In the genomic region with DNA sequence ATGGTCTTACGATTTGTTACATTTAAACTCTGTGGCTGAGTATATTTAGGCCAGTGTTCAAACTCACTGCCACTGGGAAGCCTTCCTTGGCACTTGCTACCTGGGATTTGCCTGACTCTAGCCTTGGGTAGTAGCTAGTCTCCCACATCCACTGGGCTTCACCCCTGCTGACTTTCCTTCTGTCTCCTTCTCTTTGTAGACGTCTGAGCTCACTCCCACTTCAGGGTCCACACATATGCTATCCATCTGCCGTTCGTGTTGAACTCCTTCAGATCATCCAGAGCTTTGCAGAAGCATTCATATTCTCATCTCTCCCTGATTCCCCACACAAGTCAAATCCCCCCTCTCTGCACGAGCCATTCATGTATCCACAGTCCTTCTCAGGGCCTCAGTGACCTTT, we compare ENCODE assay signal across 22 mouse cellular contexts. TPM values are rescaled to one million over a fixed set of nuclear protein-coding genes. Genes with fewer than 3 reads are reported as not detected.
A peak's percentile ranks its signal among the peaks of the same experiment; 100 is the strongest.
DNase-seq lines count a peak whose midpoint lies in the region; ATAC-seq and TF ChIP-seq lines count a peak whose summit lies in the region.
"Had no signal": no experiment of that assay in that cellular context is flagged by ENCODE, and none has a peak within 500 bp of the region (broad histone marks: within the 10 kb centered on the region; RNA-seq: fewer than 3 reads in every experiment).

No protein-coding gene starts in this region.

- H3K36me3 ChIP-seq in midbrain, postnatal 0 days (ENCODE audit: insufficient read depth, low read length) = no peaks in the 10 kb centered on the region
- H3K36me3 ChIP-seq in midbrain, embryonic 13.5 days = no peaks in the 10 kb centered on the region
- H3K36me3 ChIP-seq in liver, embryonic 12.5 days = no peaks in the 10 kb centered on the region
- H3K36me3 ChIP-seq: neural tube, embryonic 13.5 days had no signal

- TF ChIP-seq CTCF in midbrain, postnatal 0 days (IDR thresholded peaks at IDR 0.05) = no peak

- DNase-seq in frontal cortex, adult 2 months (ENCODE audit: extremely low spot score in 1 of 2, low spot score in 1 of 2) = peak; percentile 13 to 42
- no peak for DNase-seq in frontal cortex, postnatal 14 days (ENCODE audit: low spot score in 2 of 2)
- peak; percentile 57 for DNase-seq in midbrain, postnatal 0 days (ENCODE audit: low spot score)
- peak; percentile 77 for DNase-seq in cerebellum, adult 8-10 months
- DNase-seq in gastrocnemius, postnatal 14 days = no peak
- DNase-seq: adrenal gland, postnatal 10 days; B cell, adult 2 months; embryo, embryonic 11 days; gastrocnemius, postnatal 10 days; heart, postnatal 10 days; lung, adult 2 months; lung, postnatal 36 days; thymus, postnatal 25 days had no signal

- no peak overlapping the region for H3K9ac ChIP-seq in midbrain, postnatal 0 days (replicated peaks; ENCODE audit: low read length, poor library complexity, severe bottlenecking)
- H3K9ac ChIP-seq in midbrain, embryonic 13.5 days (replicated peaks) = no peak overlapping the region
- no peak overlapping the region for H3K9ac ChIP-seq in liver, embryonic 12.5 days
- H3K9ac ChIP-seq: forebrain, embryonic 13.5 days; hindbrain, embryonic 14.5 days; neural tube, embryonic 13.5 days had no signal

- no peak overlapping the region for H3K4me2 ChIP-seq in midbrain, postnatal 0 days (ENCODE audit: low read depth, low read length, poor library complexity, severe bottlenecking)
- no peak overlapping the region for H3K4me2 ChIP-seq in midbrain, embryonic 13.5 days (replicated peaks)
- H3K4me2 ChIP-seq in liver, embryonic 12.5 days = no peak overlapping the region
- H3K4me2 ChIP-seq: forebrain, embryonic 13.5 days; hindbrain, embryonic 14.5 days; neural tube, embryonic 13.5 days had no signal

- no peak overlapping the region for H3K27ac ChIP-seq in midbrain, postnatal 0 days (ENCODE audit: low read depth, low read length)
- no peak overlapping the region for H3K27ac ChIP-seq in midbrain, embryonic 13.5 days
- H3K27ac ChIP-seq in liver, embryonic 12.5 days = no peak overlapping the region
- H3K27ac ChIP-seq: forebrain, embryonic 13.5 days; hindbrain, embryonic 14.5 days; kidney, postnatal 0 days; neural tube, embryonic 13.5 days; stomach, postnatal 0 days had no signal

- intact Hi-C loops in gastrocnemius, postnatal 14 days (cut with DNase I; ENCODE audit: low total_unique reads) = no loop called here

- 63% methylated on average over 5 of the region's 5 CpGs for WGBS in midbrain, postnatal 0 days
- 70% methylated on average over 5 of the region's 5 CpGs for WGBS in midbrain, embryonic 13.5 days
- 63% methylated on average over 5 of the region's 5 CpGs for WGBS in liver, embryonic 12.5 days (ENCODE audit: insufficient replicate concordance)

- H3K9me3 ChIP-seq in midbrain, postnatal 0 days (ENCODE audit: low read length) = no peaks in the 10 kb centered on the region
- no peaks in the 10 kb centered on the region for H3K9me3 ChIP-seq in midbrain, embryonic 13.5 days
- no peaks in the 10 kb centered on the region for H3K9me3 ChIP-seq in liver, embryonic 12.5 days (replicated peaks)
- H3K9me3 ChIP-seq: forebrain, embryonic 13.5 days; neural tube, embryonic 13.5 days had no signal

- no peak for ATAC-seq in midbrain, postnatal 0 days (ENCODE audit: low FRiP score)
- no peak for ATAC-seq in midbrain, embryonic 13.5 days
- no peak for ATAC-seq in liver, embryonic 12.5 days
- ATAC-seq: forebrain, embryonic 13.5 days; intestine, postnatal 0 days had no signal

- H3K4me1 ChIP-seq in midbrain, postnatal 0 days (ENCODE audit: insufficient read depth, low read length) = no peaks in the 10 kb centered on the region
- 0 out of 2 replicates have a peak, but pooled peaks cover 7% of the 10 kb centered on the region for H3K4me1 ChIP-seq in midbrain, embryonic 13.5 days (replicated peaks)
- no peaks in the 10 kb centered on the region for H3K4me1 ChIP-seq in liver, embryonic 12.5 days

- no peak overlapping the region for H3K4me3 ChIP-seq in midbrain, postnatal 0 days (ENCODE audit: low read depth, low read length)
- no peak overlapping the region for H3K4me3 ChIP-seq in midbrain, embryonic 13.5 days (replicated peaks)
- H3K4me3 ChIP-seq in liver, embryonic 12.5 days = no peak overlapping the region
- H3K4me3 ChIP-seq: forebrain, embryonic 13.5 days; neural tube, embryonic 13.5 days had no signal

- H3K27me3 ChIP-seq in midbrain, postnatal 0 days (ENCODE audit: insufficient read depth, low read length) = no peaks in the 10 kb centered on the region
- no peaks in the 10 kb centered on the region for H3K27me3 ChIP-seq in midbrain, embryonic 13.5 days
- H3K27me3 ChIP-seq in liver, embryonic 12.5 days (replicated peaks) = no peaks in the 10 kb centered on the region
- H3K27me3 ChIP-seq: forebrain, embryonic 13.5 days; neural tube, embryonic 13.5 days had no signal

RNA-seq across cellular contexts. Expression of a gene that starts 15.8 kb away (rescaled TPM):
- 4.9 and 5.1 TPM in 2 replicates for polyA plus RNA-seq in frontal cortex, adult 2 months (2012; rRNA removed)
- total RNA-seq in midbrain, postnatal 0 days (2014; rRNA removed) = 0.38 and 0.60 TPM in 2 replicates
- 0.30 and 0.34 TPM in 2 replicates for polyA plus RNA-seq in midbrain, postnatal 0 days (2015; fragmentation: Nextera tagmentation; extraction: Ambion mirVana)
- polyA plus RNA-seq in midbrain, embryonic 13.5 days (2015; fragmentation: Nextera tagmentation; extraction: Ambion mirVana) = 0.12 TPM in 2 replicates
- polyA plus RNA-seq in liver, embryonic 12.5 days (2016; fragmentation: Nextera tagmentation; extraction: Ambion mirVana) = 0.06 and 0.07 TPM in 2 replicates
- total RNA-seq in gastrocnemius, postnatal 14 days (2021) = 1 to 10 TPM; 3.6 to 4.9 TPM

RNA-seq across cellular contexts. Expression of a gene that starts 26.8 kb away (rescaled TPM):
- 21.8 and 27.4 TPM in 2 replicates for polyA plus RNA-seq in frontal cortex, adult 2 months (2012; rRNA removed)
- 40.7 and 52.3 TPM in 2 replicates for total RNA-seq in midbrain, postnatal 0 days (2014; rRNA removed)
- polyA plus RNA-seq in midbrain, postnatal 0 days (2015; fragmentation: Nextera tagmentation; extraction: Ambion mirVana) = 29.3 and 29.8 TPM in 2 replicates
- 24.3 and 26.3 TPM in 2 replicates for polyA plus RNA-seq in midbrain, embryonic 13.5 days (2015; fragmentation: Nextera tagmentation; extraction: Ambion mirVana)
- polyA plus RNA-seq in liver, embryonic 12.5 days (2016; fragmentation: Nextera tagmentation; extraction: Ambion mirVana) = 5.7 and 5.9 TPM in 2 replicates
- total RNA-seq in gastrocnemius, postnatal 14 days (2021) = 1 to 10 TPM; 3.8 to 4.5 TPM

RNA-seq across cellular contexts. Expression of a gene that starts 49.8 kb away (rescaled TPM):
- 0.53 and 0.56 TPM in 2 replicates for polyA plus RNA-seq in frontal cortex, adult 2 months (2012; rRNA removed)
- total RNA-seq in midbrain, postnatal 0 days (2014; rRNA removed) = 1.4 and 3.1 TPM in 2 replicates
- polyA plus RNA-seq in midbrain, postnatal 0 days (2015; fragmentation: Nextera tagmentation; extraction: Ambion mirVana) = 1.1 and 1.4 TPM in 2 replicates
- 8.4 and 8.5 TPM in 2 replicates for polyA plus RNA-seq in midbrain, embryonic 13.5 days (2015; fragmentation: Nextera tagmentation; extraction: Ambion mirVana)
- polyA plus RNA-seq in liver, embryonic 12.5 days (2016; fragmentation: Nextera tagmentation; extraction: Ambion mirVana) = 12.4 and 12.9 TPM in 2 replicates
- total RNA-seq in gastrocnemius, postnatal 14 days (2021) = 1 to 10 TPM; 1.3 to 1.7 TPM
- polyA plus RNA-seq: liver, adult 2 months had no signal

Comparison
In these comparisons a context has a peak if more than half of its experiments do, and no peak if none do; other contexts are left out.
1. DNase-seq: peak in frontal cortex, adult 2 months (2 of 2), midbrain, postnatal 0 days (single experiment) and cerebellum, adult 8-10 months (single experiment); none in frontal cortex, postnatal 14 days (0 of 2) and gastrocnemius, postnatal 14 days (single experiment).